Mouse (Mus musculus) stomach, embryonic 14.5 days (tissue): ENCODE data around the gene Prkra. TPM values are rescaled to one million over a fixed set of nuclear protein-coding genes. Genes with fewer than 3 reads are reported as not detected.
A peak's percentile ranks its signal among the peaks of the same experiment; 100 is the strongest.

Experiments
- ATAC-seq: fragments of 200-750 bp; cut with Nextera tagmentation; 2 replicates; pipeline ENCODE4 v1.8.0; 2017; ENCODE audit warnings: low read depth, moderate TSS enrichment; ENCODE audit not compliant: insufficient number of reproducible peaks, insufficient read depth, low FRiP score
- H3K27ac ChIP-seq: fragments of 300-500 bp; sonication (generic); 2 replicates; pipeline ENCODE4 v1.5.1; 2014; ENCODE audit warnings: mild to moderate bottlenecking, low read length, moderate library complexity, mixed read lengths
- H3K27me3 ChIP-seq: fragments of 300-500 bp; sonication (generic); 2 replicates; pipeline ENCODE4 v1.6.1; 2014; ENCODE audit warnings: low read length, control low read depth, mixed read lengths; ENCODE audit not compliant: control insufficient read depth, insufficient read depth
- H3K36me3 ChIP-seq: fragments of 300-500 bp; sonication (generic); 2 replicates; pipeline ENCODE4 v1.6.1; 2014; ENCODE audit warnings: mild to moderate bottlenecking, control low read depth, low read length, moderate library complexity, mixed read lengths; ENCODE audit not compliant: control insufficient read depth, insufficient read depth
- H3K4me1 ChIP-seq: fragments of 300-500 bp; sonication (generic); 2 replicates; pipeline ENCODE4 v1.6.1; 2014; ENCODE audit warnings: low read length, control low read depth, mixed read lengths; ENCODE audit not compliant: control insufficient read depth, insufficient read depth
- H3K4me2 ChIP-seq: fragments of 300-500 bp; sonication (generic); replicated peaks from 2 replicates; pipeline ENCODE4 v1.6.1; 2014; ENCODE audit warnings: low read depth, low read length, control low read depth
- H3K4me3 ChIP-seq: fragments of 300-500 bp; sonication (generic); 2 replicates; pipeline ENCODE4 v1.5.1; 2014; ENCODE audit warnings: low read depth, low read length, control low read depth
- H3K9ac ChIP-seq: fragments of 300-500 bp; sonication (generic); replicated peaks from 2 replicates; pipeline ENCODE4 v1.6.1; 2014; ENCODE audit warnings: low read depth, mild to moderate bottlenecking, control low read depth, low read length, moderate library complexity, mixed read lengths
- H3K9me3 ChIP-seq: fragments of 300-500 bp; sonication (generic); 2 replicates; pipeline ENCODE4 v1.6.1; 2016; ENCODE audit warnings: low read depth, low read length, control low read depth; ENCODE audit not compliant: control insufficient read depth
- WGBS: fragments of 180-500 bp; shearing (Covaris S2); extraction: QIAGEN DNeasy Blood & Tissue Kit; methylation state at CpG from one replicate; pipeline ENCODE4 v1.1.7; 2014; 5-methylcytosine and 5-hydroxymethylcytosine counted together
- polyA plus RNA-seq: library from polyadenylated mRNA; unstranded; fragments of >200 nt; fragmentation: Nextera tagmentation; extraction: Ambion mirVana; gene quantifications from 2 replicates; pipeline ENCODE4 v1.2.1, GENCODE M21; 2014

Prkra gene
- polyA plus RNA-seq, 1 experiment from 2014 or later, result 68.2 TPM

- Histone ChIP-seq H3K27me3 (no peaks in the 10 kb centered on the region), H3K4me1 (no peaks in the 10 kb centered on the region), H3K36me3 (peaks cover 12% of the 10 kb centered on the region), H3K4me3 (no peak overlapping the region), H3K4me2 (no peak overlapping the region), H3K9ac (no peak overlapping the region), H3K9me3 (no peaks in the 10 kb centered on the region), H3K27ac (no peak overlapping the region)
- WGBS, result 65% methylated on average over 5 of the region's 5 CpGs
- no peak for ATAC-seq
Observed at GRCm38 (mm10) chr2:76667200-76667599, 19.4 kb upstream of the Prkra start.

DNA sequence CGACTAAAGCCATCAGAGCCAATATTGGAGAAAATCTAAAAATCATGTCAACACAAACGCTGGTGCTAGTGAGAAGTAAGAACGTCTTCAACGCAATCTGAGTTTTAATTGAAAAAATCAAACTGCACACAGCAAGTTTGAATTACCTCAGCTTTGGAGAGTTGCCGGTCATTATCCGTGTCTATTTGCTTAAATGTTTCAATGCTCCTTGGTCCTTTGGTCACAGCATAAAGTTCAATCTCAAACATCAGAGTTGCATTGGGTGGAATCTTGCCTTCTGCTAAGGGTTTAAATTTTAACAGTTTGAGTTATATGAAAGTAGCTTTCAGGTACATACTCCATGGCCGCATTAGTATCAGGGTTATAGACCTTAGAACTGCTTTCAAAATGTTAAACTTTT is 17.7 kb upstream of the Prkra start:
- Histone ChIP-seq H3K9me3 (no peaks in the 10 kb centered on the region), H3K9ac (no peak overlapping the region), H3K27me3 (no peaks in the 10 kb centered on the region), H3K4me3 (no peak overlapping the region), H3K27ac (no peak overlapping the region), H3K4me1 (no peaks in the 10 kb centered on the region), H3K36me3 (peaks cover 16% of the 10 kb centered on the region), H3K4me2 (no peak overlapping the region)
- WGBS, result 96% methylated on average over 7 of the region's 7 CpGs
- no peak for ATAC-seq

- Histone ChIP-seq H3K4me2 (no peak overlapping the region), H3K27ac (no peak overlapping the region), H3K27me3 (no peaks in the 10 kb centered on the region), H3K36me3 (peaks cover 9% of the 10 kb centered on the region), H3K9me3 (no peaks in the 10 kb centered on the region), H3K4me1 (no peaks in the 10 kb centered on the region), H3K9ac (no peak overlapping the region), H3K4me3 (no peak overlapping the region)
- 56% methylated on average over 6 of the region's 8 CpGs for WGBS
- ATAC-seq, result no peak
Observed at GRCm38 (mm10) chr2:76659419-76659818, 11.6 kb upstream of the Prkra start.

DNA sequence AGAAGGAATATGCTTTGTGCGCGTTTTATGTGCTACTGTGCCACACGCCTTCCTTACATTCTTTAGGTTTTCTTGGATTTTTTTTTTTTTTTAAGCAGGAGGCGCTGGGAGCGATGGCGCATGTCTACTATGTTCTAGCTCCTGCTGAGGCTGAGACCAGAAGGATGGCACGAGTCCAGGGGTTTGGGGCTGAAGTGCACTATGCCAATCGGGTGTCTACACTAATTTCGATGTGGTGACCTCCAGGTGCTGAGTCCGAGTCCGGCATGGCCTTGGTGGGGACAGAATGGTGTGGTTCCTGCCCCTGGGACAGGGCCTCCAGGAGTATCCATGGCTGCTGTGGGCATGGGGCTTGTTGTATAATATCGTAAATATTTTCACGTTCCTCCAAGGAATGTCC is 10.7 kb upstream of the Prkra start:
- WGBS, result 76% methylated on average over 13 of the region's 13 CpGs
- no peak overlapping the region for H3K9ac ChIP-seq

DNA sequence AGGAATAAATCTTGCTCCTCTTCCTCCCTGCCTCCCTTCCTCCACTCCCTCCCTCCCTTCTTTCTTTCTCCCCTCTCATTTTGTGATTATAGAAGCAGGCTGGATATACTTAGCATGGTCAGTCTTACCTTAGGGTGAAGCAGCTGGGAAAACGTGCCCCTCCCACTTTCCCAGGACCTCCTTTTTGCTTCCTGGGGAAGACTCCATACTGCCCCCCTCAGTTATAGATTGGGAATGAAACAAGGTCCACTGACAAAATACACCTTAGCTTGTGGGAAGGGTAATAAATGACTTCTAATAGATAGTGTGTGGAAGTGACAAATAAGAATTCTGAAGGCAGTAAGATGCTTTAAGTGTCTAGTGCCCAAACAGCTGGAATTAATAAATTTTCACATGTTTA is 8.2 kb upstream of the Prkra start:
- no peaks in the 10 kb centered on the region for H3K4me1 ChIP-seq
- no peak overlapping the region for H3K4me3 ChIP-seq
- no peaks in the 10 kb centered on the region for H3K27me3 ChIP-seq
- H3K9ac ChIP-seq, result no peak overlapping the region
- no peaks in the 10 kb centered on the region for H3K9me3 ChIP-seq
- no peak overlapping the region for H3K27ac ChIP-seq
- ATAC-seq, result no peak
- H3K4me2 ChIP-seq, result no peak overlapping the region
- WGBS, result 12% methylated on average over 1 of the region's 1 CpGs
- no peaks in the 10 kb centered on the region for H3K36me3 ChIP-seq

More for the DNA sequence above, 10.7 kb upstream of the Prkra start:
- H3K27ac ChIP-seq, result no peak overlapping the region
- no peaks in the 10 kb centered on the region for H3K27me3 ChIP-seq
- no peak overlapping the region for H3K4me3 ChIP-seq
- H3K36me3 ChIP-seq, result peaks cover 8% of the 10 kb centered on the region
- ATAC-seq, result no peak
- no peaks in the 10 kb centered on the region for H3K4me1 ChIP-seq
- H3K9me3 ChIP-seq, result no peaks in the 10 kb centered on the region
- H3K4me2 ChIP-seq, result no peak overlapping the region

DNA sequence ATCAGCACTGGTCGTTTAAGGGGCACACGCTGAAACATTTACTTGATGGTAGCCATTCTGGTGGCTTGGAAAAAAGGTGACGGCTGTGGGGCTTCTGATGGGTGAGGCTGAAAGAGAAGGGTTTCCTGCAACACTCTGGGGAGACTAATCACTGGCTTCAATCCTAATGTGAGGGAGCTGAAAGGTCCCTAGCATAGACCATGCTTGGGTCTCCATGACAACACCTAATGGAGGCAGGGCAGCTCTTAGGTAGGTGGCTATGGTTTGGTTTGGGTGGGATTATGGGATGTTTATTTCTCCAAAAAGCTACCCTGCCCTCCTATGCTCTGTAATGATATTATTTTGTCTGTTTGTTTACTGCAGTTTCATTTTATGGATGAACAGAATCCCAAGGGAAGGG is 7.6 kb upstream of the Prkra start:
- Histone ChIP-seq H3K36me3 (no peaks in the 10 kb centered on the region), H3K4me3 (no peak overlapping the region), H3K27ac (no peak overlapping the region), H3K9ac (no peak overlapping the region), H3K27me3 (no peaks in the 10 kb centered on the region), H3K4me2 (no peak overlapping the region), H3K4me1 (no peaks in the 10 kb centered on the region), H3K9me3 (no peaks in the 10 kb centered on the region)
- no peak for ATAC-seq
- 74% methylated on average over 3 of the region's 3 CpGs for WGBS

GRCm38 (mm10) chr2:76654646-76655045 is 6.8 kb upstream of the Prkra start:
- no peak overlapping the region for H3K27ac ChIP-seq
- 63% methylated on average over 5 of the region's 5 CpGs for WGBS
- no peak overlapping the region for H3K9ac ChIP-seq
- H3K27me3 ChIP-seq, result no peaks in the 10 kb centered on the region
- 0 out of 2 replicates have a peak, but pooled peaks have one; percentile 42 for ATAC-seq
- H3K4me1 ChIP-seq, result no peaks in the 10 kb centered on the region
- H3K4me3 ChIP-seq, result no peak overlapping the region
- H3K9me3 ChIP-seq, result no peaks in the 10 kb centered on the region
- H3K36me3 ChIP-seq, result no peaks in the 10 kb centered on the region
- no peak overlapping the region for H3K4me2 ChIP-seq

DNA sequence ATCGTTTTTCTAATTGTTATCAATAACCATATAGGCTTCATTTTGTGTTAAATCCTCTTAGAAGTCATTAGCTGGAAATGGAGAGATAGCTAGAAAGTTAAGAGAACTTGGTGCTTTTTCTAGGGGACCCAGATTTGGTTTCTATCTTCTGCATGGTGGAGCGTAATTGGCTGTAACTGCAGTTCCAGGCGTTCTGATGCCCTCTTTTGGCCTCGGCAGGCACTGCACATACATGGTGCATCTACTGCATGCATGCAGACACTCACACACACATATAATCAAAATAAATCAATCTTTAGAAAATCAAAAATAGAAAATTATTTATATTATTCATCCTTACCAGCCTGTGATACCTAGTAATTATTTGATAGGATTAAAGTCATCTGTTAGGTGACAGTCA is 5.3 kb upstream of the Prkra start:
- H3K27ac ChIP-seq, result no peak overlapping the region
- 91% methylated on average over 4 of the region's 4 CpGs for WGBS
- H3K27me3 ChIP-seq, result no peaks in the 10 kb centered on the region
- no peak overlapping the region for H3K4me2 ChIP-seq
- no peak overlapping the region for H3K9ac ChIP-seq
- no peaks in the 10 kb centered on the region for H3K9me3 ChIP-seq
- 0 out of 2 replicates have a peak, but pooled peaks cover 2% of the 10 kb centered on the region for H3K4me1 ChIP-seq
- ATAC-seq, result no peak
- H3K4me3 ChIP-seq, result no peak overlapping the region
- H3K36me3 ChIP-seq, result no peaks in the 10 kb centered on the region

GRCm38 (mm10) chr2:76648666-76649141 is 889 bp upstream of the Prkra start:
- no peaks in the 10 kb centered on the region for H3K36me3 ChIP-seq
- no peaks in the 10 kb centered on the region for H3K9me3 ChIP-seq
- peak overlapping the region; percentile 85 for H3K4me3 ChIP-seq
- H3K4me1 ChIP-seq, result 0 out of 2 replicates have a peak, but pooled peaks cover 7% of the 10 kb centered on the region
- peak overlapping the region; percentile 80 for H3K27ac ChIP-seq
- peak; percentile 39; the same call in 1 of the 2 replicates for ATAC-seq
- H3K9ac ChIP-seq, result peak overlapping the region; percentile 41; the same call in 1 of the 2 replicates
- H3K4me2 ChIP-seq, result peak overlapping the region; percentile 72
- H3K27me3 ChIP-seq, result no peaks in the 10 kb centered on the region
- WGBS, result 28% methylated on average over 13 of the region's 13 CpGs
